Mouse (Mus musculus) G1E (cell line): ENCODE results near the gene Plcb4.

Source experiments
- CTCF ChIP-seq: IDR thresholded peaks from 2 replicates; pipeline ENCODE4 v1.5.1; 2012; ENCODE audit warnings: low read depth, low read length, inconsistent platforms, mixed read lengths
- GATA1 ChIP-seq: IDR thresholded peaks from 2 replicates; pipeline ENCODE4 v1.6.1; 2012; ENCODE audit warnings: borderline replicate concordance, low read length, inconsistent platforms, mixed read lengths

GRCm38 (mm10) chr2:135843721-135844120, 184.9 kb downstream of the Plcb4 start:
- TF ChIP-seq GATA1 (no peak), CTCF (no peak)
